Mouse (Mus musculus) lung, embryonic 15.5 days (tissue): ENCODE measurements around the gene Sdk1. TPM values are rescaled to one million over a fixed set of nuclear protein-coding genes. Genes with fewer than 3 reads are reported as not detected.

Experiments
- ATAC-seq: fragments of 200-750 bp; cut with Nextera tagmentation; 2 replicates; pipeline ENCODE4 v1.8.0; 2017; ENCODE audit warnings: moderate number of reproducible peaks, borderline replicate concordance; ENCODE audit not compliant: low FRiP score, low TSS enrichment; ENCODE audit errors: extremely low read depth
- H3K27ac ChIP-seq: fragments of 300-500 bp; sonication (generic); 2 replicates; pipeline ENCODE4 v1.5.1; 2015; ENCODE audit warnings: moderate library complexity, mild to moderate bottlenecking, inconsistent platforms
- H3K27me3 ChIP-seq: fragments of 300-500 bp; sonication (generic); 2 replicates; pipeline ENCODE4 v1.6.1; 2015; ENCODE audit warnings: inconsistent platforms
- H3K36me3 ChIP-seq: fragments of 300-500 bp; sonication (generic); 2 replicates; pipeline ENCODE4 v1.6.1; 2015; ENCODE audit warnings: inconsistent platforms
- H3K4me1 ChIP-seq: fragments of 300-500 bp; sonication (generic); 2 replicates; pipeline ENCODE4 v1.6.1; 2015; ENCODE audit warnings: inconsistent platforms
- H3K4me2 ChIP-seq: fragments of 300-500 bp; sonication (generic); 2 replicates; pipeline ENCODE4 v1.6.1; 2015; ENCODE audit warnings: inconsistent platforms, mild to moderate bottlenecking, moderate library complexity
- H3K4me3 ChIP-seq: fragments of 300-500 bp; sonication (generic); 2 replicates; pipeline ENCODE4 v1.5.1; 2015; ENCODE audit warnings: mild to moderate bottlenecking, inconsistent platforms
- H3K9ac ChIP-seq: fragments of 300-500 bp; sonication (generic); 2 replicates; pipeline ENCODE4 v1.6.1; 2015; ENCODE audit warnings: inconsistent platforms
- H3K9me3 ChIP-seq: fragments of 300-500 bp; sonication (generic); 2 replicates; pipeline ENCODE4 v1.6.1; 2016; ENCODE audit warnings: inconsistent platforms
- WGBS: fragments of 180-500 bp; shearing (Covaris S2); methylation state at CpG from one replicate; pipeline ENCODE4 v1.1.7; 2015; 5-methylcytosine and 5-hydroxymethylcytosine counted together
- polyA plus RNA-seq: library from polyadenylated mRNA; unstranded; fragments of >200 nt; fragmentation: Nextera tagmentation; extraction: Ambion mirVana; gene quantifications from 2 replicates; pipeline ENCODE4 v1.2.1, GENCODE M21; 2015

Sdk1 gene
- polyA plus RNA-seq, 1 experiment from 2014 or later, result 0.72 TPM

DNA sequence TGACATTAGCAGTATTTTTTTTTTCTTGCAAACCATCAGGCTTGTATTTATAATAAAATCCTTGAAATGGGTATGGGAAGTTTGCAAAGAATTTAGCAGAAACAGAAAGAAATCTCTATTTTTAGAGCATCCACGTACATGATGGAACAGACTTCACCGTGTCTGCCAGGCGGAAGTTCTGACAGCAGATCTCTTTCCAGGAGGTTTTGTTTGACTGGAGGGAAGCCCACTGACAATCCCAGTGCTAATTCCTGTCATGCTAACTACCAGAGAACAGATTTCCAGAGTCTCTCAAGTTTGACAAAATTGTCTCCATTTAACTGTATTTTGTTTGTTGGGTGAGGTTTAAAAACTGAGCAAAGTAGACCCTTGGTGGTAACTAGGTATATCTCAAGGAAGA lies 265.1 kb downstream of the Sdk1 start:
- no peak overlapping the region for H3K9ac ChIP-seq
- no peak overlapping the region for H3K27ac ChIP-seq
- 83% methylated on average over 3 of the region's 3 CpGs for WGBS
- no peak overlapping the region for H3K4me2 ChIP-seq
- H3K36me3 ChIP-seq, result no peaks in the 10 kb centered on the region
- H3K4me1 ChIP-seq, result no peaks in the 10 kb centered on the region
- no peaks in the 10 kb centered on the region for H3K27me3 ChIP-seq
- ATAC-seq, result no peak
- H3K9me3 ChIP-seq, result no peaks in the 10 kb centered on the region
- no peak overlapping the region for H3K4me3 ChIP-seq

DNA sequence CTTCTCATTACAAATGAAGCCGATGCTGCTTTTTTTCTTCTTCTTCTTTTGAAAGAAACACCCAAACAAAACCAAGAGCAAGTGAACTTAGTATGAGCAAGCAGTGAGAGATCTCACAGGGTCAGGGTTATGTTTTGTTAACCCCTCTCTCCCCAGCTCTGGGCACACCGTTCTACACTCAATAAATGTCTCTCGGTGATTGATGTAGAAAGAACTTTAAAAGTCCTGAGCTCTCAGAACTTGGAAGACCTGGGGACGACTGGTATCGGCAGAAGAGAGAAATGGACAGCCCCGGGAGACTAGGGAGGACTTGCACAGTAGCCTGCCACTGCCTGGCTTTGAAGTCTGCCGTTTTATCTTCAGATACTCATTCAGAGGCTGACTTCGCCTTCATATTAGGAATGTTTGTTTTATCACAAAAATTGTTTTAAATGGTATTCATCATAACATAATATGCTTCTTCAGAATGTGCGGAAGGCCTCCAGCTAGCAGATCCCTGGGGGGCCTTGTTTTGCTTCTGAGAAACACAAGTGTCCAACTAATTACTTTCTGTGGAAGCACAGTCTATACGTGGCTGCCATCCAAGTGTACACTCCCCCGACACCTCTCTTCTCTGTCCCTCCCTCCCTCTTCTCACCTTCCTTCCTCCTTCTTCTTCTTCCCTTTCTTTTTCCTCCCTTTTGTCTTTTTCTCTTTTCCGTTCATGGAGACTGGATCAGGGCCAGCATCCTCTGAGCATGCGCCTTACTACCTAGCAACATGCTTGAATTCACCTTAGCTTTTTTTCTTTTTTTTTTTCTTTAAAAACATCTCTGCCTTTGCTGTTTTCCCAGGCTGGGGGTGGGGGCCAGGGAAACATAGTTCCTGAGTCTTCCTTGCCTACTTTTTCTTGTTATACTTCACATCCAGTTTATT lies 283.8 kb downstream of the Sdk1 start:
- Histone ChIP-seq H3K9me3 (no peaks in the 10 kb centered on the region), H3K4me2 (no peak overlapping the region), H3K4me1 (no peaks in the 10 kb centered on the region), H3K36me3 (no peaks in the 10 kb centered on the region), H3K9ac (no peak overlapping the region), H3K27me3 (no peaks in the 10 kb centered on the region), H3K27ac (no peak overlapping the region), H3K4me3 (no peak overlapping the region)
- no peak for ATAC-seq
- WGBS, result 14% methylated on average over 13 of the region's 13 CpGs

DNA sequence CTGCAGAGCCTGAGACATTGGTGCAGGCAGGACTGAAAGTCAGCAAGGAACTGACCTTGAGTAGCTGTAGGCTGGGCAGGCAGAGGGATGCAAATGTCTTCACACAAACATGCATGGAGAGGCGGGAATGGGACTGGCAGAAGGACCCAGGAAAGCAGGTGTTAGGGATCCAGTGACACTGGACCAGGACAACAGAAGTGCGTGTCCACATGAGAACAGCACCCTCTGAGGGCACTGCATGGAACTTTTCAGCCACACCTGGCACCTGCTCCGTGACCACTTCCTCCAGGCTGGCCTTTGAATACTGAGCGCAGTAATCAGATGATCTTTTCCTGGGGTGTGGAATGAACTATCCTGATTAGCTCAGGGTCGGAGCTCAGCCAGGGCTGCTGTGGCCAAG lies 298.9 kb downstream of the Sdk1 start:
- WGBS, result 23% methylated on average over 5 of the region's 5 CpGs
- H3K9me3 ChIP-seq, result no peaks in the 10 kb centered on the region
- H3K4me3 ChIP-seq, result no peak overlapping the region
- H3K27ac ChIP-seq, result no peak overlapping the region
- no peaks in the 10 kb centered on the region for H3K36me3 ChIP-seq
- no peak overlapping the region for H3K9ac ChIP-seq
- no peaks in the 10 kb centered on the region for H3K27me3 ChIP-seq
- H3K4me1 ChIP-seq, result no peaks in the 10 kb centered on the region
- no peak for ATAC-seq
- H3K4me2 ChIP-seq, result no peak overlapping the region

DNA sequence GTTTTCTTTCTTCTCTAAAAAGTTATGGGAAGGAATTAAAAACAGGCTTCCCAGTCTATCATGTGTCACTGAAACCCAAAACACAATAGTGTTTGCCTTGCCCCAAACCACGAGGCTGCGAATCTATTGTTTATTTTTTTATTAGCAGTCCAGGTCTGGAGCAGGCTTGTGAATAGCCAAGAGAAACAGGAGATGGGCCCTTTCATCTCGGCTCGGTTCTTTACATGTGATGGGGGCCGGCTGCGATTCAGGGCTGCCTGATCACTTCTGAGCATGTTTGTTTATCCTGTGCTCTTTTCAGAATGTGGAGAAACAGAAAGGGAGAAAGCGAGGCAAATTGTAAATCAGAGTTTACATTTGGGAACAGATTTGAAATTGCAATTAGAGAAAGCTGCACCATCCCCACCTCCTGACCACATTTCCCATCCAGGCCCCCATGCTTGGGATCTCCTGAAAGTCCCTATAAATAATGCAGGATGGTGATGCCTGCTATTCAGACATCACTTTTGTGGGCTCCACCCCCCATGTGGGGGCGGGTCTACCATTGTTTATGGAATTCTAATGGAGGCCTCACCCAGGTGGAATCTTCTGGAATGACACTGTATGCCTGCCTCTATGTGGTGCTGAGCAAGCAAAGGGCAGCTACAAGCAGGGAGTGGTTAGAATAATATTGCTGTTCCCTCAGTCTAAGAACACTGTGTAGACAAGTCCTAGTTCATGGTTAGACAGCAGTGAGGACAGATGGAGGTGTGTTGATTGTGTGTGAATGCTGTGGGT lies 301.8 kb downstream of the Sdk1 start:
- Histone ChIP-seq H3K36me3 (no peaks in the 10 kb centered on the region), H3K9ac (no peak overlapping the region), H3K27me3 (no peaks in the 10 kb centered on the region), H3K9me3 (no peaks in the 10 kb centered on the region), H3K27ac (no peak overlapping the region), H3K4me2 (no peak overlapping the region), H3K4me1 (no peaks in the 10 kb centered on the region), H3K4me3 (no peak overlapping the region)
- 10% methylated on average over 8 of the region's 8 CpGs for WGBS
- ATAC-seq, result no peak

DNA sequence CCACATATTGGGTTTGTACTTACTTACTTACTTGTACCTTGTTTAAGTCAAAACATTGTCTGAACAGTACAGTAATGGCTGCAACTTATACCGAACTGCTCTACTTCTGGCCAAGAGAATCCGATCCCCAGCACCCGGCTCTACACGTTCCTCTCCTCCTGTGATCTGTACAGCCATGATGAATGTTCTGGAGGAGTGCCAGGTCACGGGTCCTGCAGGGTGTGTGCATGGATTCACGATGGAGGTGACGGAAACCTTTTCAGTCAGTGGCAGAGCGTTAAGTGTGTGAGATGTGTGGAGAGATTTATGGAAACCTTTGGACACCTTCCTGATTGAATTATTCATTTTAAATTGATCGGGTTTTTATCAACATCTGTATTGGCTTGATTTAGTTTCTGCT lies 312.2 kb downstream of the Sdk1 start:
- H3K36me3 ChIP-seq, result no peaks in the 10 kb centered on the region
- no peak overlapping the region for H3K9ac ChIP-seq
- H3K27me3 ChIP-seq, result no peaks in the 10 kb centered on the region
- H3K9me3 ChIP-seq, result no peaks in the 10 kb centered on the region
- H3K4me3 ChIP-seq, result no peak overlapping the region
- WGBS, result 46% methylated on average over 9 of the region's 9 CpGs
- H3K4me1 ChIP-seq, result no peaks in the 10 kb centered on the region
- no peak for ATAC-seq
- H3K4me2 ChIP-seq, result no peak overlapping the region
- H3K27ac ChIP-seq, result no peak overlapping the region

DNA sequence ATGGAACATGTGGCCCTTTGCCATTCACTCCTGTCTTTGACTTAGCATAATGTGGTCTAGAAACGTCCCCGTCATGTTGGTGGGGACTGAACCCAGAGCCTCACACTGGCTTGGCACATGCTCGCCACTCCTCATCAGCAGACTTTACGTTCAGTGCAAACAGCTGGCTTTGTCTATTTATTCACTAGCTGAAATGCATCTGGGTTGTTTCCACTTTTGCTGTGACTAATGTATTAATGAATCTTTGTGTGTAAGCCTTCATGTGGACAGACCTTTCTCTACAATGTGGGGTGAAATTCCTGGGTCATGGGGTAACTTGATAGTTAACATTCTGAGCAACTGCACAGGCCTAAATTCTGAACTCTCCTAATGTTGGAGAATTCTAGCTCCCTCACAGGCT lies 317.4 kb downstream of the Sdk1 start:
- H3K4me2 ChIP-seq, result no peak overlapping the region
- no peaks in the 10 kb centered on the region for H3K27me3 ChIP-seq
- H3K9ac ChIP-seq, result no peak overlapping the region
- ATAC-seq, result no peak
- H3K4me1 ChIP-seq, result peaks cover 8% of the 10 kb centered on the region; the same call in 1 of the 2 replicates
- no peak overlapping the region for H3K27ac ChIP-seq
- no peaks in the 10 kb centered on the region for H3K9me3 ChIP-seq
- H3K4me3 ChIP-seq, result no peak overlapping the region
- WGBS, result 66% methylated on average over 4 of the region's 4 CpGs
- no peaks in the 10 kb centered on the region for H3K36me3 ChIP-seq

DNA sequence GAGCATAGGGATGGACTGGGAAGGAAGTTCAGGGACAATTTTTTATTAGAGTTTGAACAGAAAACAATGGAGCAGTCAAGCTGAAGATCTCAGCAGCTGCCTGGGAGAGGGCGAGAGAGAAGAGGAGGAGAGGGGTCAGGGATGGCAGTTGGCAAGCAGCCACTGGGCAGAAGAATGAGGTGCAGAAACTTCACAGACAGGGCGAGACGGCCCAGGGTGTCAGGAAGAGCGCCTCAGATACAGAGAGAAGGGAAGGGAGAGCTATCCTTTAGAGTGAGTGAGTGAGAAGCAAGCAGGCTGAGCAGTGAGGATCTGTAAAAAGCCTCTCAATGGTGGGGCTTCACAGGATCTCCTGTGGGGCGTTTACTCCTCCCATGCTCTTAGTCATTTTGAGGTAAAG lies 319.0 kb downstream of the Sdk1 start:
- Histone ChIP-seq H3K36me3 (no peaks in the 10 kb centered on the region), H3K9ac (no peak overlapping the region), H3K9me3 (no peaks in the 10 kb centered on the region), H3K27ac (no peak overlapping the region), H3K27me3 (no peaks in the 10 kb centered on the region), H3K4me2 (no peak overlapping the region), H3K4me1 (peaks cover 8% of the 10 kb centered on the region; the same call in 1 of the 2 replicates), H3K4me3 (no peak overlapping the region)
- WGBS, result 17% methylated on average over 5 of the region's 5 CpGs
- ATAC-seq, result no peak

DNA sequence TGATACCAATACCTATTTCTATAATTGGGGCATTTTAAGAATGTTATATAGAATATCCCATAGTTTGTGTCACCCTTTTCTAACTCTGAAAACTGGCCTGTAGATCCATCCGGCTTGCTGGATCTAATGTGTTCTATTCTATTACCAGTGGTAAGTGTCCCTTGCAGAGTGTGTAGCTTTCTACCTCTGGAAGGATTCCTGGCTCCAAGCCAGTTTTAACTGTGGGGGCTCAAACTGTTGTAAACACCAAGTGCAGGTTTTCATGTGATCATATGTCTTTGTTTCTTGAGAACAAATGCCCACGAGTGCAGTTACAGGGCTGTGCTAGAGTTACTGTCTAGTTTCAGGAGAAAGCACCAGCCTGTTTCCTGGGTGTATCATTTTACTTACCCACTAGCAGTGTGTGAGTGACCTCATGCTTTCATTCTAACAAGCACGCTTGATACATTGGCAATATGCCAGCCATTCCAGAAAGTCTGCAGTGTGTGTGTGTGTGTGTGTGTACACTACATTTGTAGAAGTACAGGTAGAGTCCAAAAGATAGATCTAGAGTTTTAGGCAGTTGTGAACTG lies 320.8 kb downstream of the Sdk1 start:
- H3K4me3 ChIP-seq, result no peak overlapping the region
- no peak overlapping the region for H3K9ac ChIP-seq
- H3K4me2 ChIP-seq, result no peak overlapping the region
- peaks cover 8% of the 10 kb centered on the region; the same call in 1 of the 2 replicates for H3K4me1 ChIP-seq
- H3K27me3 ChIP-seq, result no peaks in the 10 kb centered on the region
- H3K27ac ChIP-seq, result no peak overlapping the region
- WGBS, result 21% methylated on average over 3 of the region's 3 CpGs
- H3K9me3 ChIP-seq, result no peaks in the 10 kb centered on the region
- ATAC-seq, result no peak
- no peaks in the 10 kb centered on the region for H3K36me3 ChIP-seq

DNA sequence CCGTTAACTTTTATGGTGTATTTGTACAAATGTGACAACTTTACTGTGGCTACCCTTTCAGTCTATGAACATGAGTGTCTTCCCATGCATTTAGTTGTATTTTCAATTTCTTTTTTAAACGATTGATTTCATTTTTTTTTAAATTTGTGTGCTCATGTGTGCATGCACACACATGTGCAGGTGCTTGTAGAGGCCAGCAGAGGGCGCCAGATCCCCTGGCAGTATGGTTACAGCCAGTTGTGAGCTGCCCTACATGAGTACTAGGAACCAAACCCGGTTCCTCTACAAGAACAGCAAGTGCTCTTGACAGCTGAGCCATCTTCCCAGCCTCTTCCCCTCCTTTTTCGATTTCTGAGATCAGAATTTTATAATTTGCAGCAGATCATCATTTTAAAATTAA lies 322.9 kb downstream of the Sdk1 start:
- Histone ChIP-seq H3K27me3 (no peaks in the 10 kb centered on the region), H3K4me2 (no peak overlapping the region), H3K4me3 (no peak overlapping the region), H3K9me3 (no peaks in the 10 kb centered on the region), H3K27ac (no peak overlapping the region), H3K4me1 (peaks cover 8% of the 10 kb centered on the region; the same call in 1 of the 2 replicates), H3K36me3 (no peaks in the 10 kb centered on the region), H3K9ac (no peak overlapping the region)
- 81% methylated on average over 5 of the region's 5 CpGs for WGBS
- no peak for ATAC-seq

DNA sequence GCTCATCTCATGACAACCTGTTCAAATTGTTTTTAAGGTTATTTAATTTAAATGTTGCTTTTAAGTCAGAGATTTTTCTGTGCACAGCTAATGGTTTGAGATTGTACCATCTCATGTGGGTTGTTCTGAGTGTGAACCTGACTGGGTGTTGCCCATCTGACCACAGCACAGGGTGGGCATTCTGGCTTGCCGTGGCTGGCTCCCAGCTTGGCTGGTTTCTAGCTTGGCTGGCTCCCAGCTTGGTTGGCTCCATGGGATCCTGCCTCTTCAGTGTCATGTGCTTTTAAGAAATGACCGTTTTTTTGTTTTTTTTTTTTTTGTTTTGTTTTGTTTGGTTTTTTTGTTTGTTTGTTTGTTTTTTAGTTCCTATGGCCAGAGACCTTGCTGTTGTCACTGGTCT lies 326.8 kb downstream of the Sdk1 start:
- no peaks in the 10 kb centered on the region for H3K9me3 ChIP-seq
- WGBS, result 63% methylated on average over 2 of the region's 2 CpGs
- no peak overlapping the region for H3K4me2 ChIP-seq
- H3K27ac ChIP-seq, result no peak overlapping the region
- no peak overlapping the region for H3K4me3 ChIP-seq
- H3K27me3 ChIP-seq, result no peaks in the 10 kb centered on the region
- no peak for ATAC-seq
- H3K9ac ChIP-seq, result no peak overlapping the region
- no peaks in the 10 kb centered on the region for H3K4me1 ChIP-seq
- H3K36me3 ChIP-seq, result no peaks in the 10 kb centered on the region

DNA sequence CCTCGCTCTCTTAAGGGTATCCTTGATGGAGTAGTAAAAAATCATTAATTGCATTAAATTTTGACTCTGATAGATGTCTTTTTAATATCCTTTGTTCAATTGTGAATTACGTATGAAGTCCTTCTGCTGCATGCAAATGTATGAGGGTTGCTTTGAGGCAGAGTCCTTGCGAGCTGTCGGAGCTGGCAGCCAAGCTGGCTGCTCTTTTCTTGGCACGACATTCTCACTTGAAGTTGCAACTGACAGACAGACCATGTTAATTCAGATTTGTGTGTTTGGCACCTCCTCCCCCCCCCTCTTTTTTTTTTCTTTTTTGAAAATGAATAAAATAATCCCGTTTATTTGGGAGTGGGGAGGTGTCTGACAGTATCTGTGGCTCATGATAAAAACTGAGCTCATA lies 329.2 kb downstream of the Sdk1 start:
- Histone ChIP-seq H3K9ac (no peak overlapping the region), H3K4me2 (no peak overlapping the region), H3K4me1 (0 out of 2 replicates have a peak, but pooled peaks cover 3% of the 10 kb centered on the region), H3K9me3 (no peaks in the 10 kb centered on the region), H3K27me3 (no peaks in the 10 kb centered on the region), H3K4me3 (no peak overlapping the region), H3K36me3 (no peaks in the 10 kb centered on the region), H3K27ac (no peak overlapping the region)
- 65% methylated on average over 6 of the region's 6 CpGs for WGBS
- no peak for ATAC-seq

DNA sequence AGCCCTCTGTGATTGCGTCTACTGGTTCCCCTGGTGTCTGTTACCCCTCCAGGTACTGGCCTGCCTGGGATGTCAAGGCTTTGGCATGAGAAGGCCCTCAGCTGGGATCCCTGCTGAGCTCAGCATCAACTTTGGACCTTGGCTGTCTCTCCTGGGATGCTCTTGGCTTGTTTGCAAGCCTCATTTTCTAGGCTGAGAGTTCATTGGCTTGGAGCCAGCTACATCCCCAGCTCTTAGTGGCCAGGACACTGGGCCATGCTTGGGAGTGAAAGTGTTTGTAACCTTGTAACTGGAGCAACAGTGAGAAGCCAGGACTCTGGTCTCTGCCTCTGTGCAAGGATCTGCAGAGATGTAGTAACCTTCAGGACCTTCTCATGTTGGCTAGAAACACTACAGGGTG lies 333.0 kb downstream of the Sdk1 start:
- WGBS, result 75% methylated on average over 1 of the region's 1 CpGs
- no peak overlapping the region for H3K4me2 ChIP-seq
- no peak overlapping the region for H3K27ac ChIP-seq
- 0 out of 2 replicates have a peak, but pooled peaks cover 3% of the 10 kb centered on the region for H3K4me1 ChIP-seq
- H3K27me3 ChIP-seq, result no peaks in the 10 kb centered on the region
- no peaks in the 10 kb centered on the region for H3K36me3 ChIP-seq
- no peak overlapping the region for H3K9ac ChIP-seq
- no peak for ATAC-seq
- H3K4me3 ChIP-seq, result no peak overlapping the region
- no peaks in the 10 kb centered on the region for H3K9me3 ChIP-seq
